Mouse (Mus musculus) neutrophil, adult 65 days (primary cell): Measurements from ENCODE around the gene Dnajc17. TPM values are rescaled to one million over a fixed set of nuclear protein-coding genes. Genes with fewer than 3 reads are reported as not detected.

Experiments used
- total RNA-seq: library from RNA; stranded (reverse); gene quantifications from 2 replicates; pipeline ENCODE4 v1.2.4, GENCODE M21; 2023

Gene Dnajc17
- 10.9 and 14.6 TPM in 2 replicates for total RNA-seq

DNA sequence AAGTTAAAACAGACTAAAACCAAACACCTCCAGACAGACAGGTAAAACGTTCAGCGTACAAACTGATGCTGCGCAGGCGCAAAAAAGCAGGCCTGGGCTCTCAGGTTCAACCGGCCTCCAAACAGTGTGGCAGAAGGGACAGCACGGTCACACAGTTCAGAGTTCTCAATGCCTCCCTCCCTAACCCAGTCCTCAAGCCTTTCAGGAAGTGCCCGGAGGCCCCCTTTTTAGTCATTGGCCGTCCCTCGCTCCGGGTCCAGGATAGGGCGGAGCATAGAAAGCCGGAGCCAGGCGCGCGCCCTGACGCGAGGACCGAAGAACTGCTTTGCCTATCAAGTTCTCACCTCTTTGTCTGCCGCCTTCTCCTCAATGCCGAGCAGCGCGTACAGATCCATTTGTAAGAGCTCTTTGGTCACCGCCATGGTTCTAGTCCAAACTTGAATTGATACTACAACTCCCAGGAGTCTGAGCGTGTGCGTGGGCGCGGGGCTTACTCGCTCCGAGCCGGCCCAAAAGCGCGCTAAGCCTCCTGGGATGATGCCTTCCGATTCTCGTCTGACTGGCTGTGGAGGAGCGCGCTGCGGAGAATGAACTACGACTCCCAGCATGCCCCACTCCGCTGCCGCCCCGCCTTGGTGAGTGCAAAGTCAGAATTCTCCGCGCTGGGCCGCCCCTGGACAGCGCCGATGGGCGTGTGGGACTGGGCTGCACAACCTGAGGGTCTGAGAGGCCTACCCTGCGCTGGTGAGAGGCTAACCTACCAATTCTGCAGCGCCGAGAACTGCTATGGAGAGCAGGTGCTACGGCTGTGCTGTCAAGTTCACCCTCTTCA is at the start of gene Dnajc17, which contains the start of gene Zfyve19:
Gene Dnajc17, minus strand, starts transcription at position 452 of the 832 bp plus-strand sequence.
Gene Zfyve19, plus strand, starts transcription at position 274 of the 832 bp plus-strand sequence.

GRCm38 (mm10) chr2:119237210-119237870 is 28.7 kb upstream of the Dnajc17 start, which contains the start of gene Spint1:
Gene Spint1, plus strand, starts transcription at chr2:119237362.

DNA sequence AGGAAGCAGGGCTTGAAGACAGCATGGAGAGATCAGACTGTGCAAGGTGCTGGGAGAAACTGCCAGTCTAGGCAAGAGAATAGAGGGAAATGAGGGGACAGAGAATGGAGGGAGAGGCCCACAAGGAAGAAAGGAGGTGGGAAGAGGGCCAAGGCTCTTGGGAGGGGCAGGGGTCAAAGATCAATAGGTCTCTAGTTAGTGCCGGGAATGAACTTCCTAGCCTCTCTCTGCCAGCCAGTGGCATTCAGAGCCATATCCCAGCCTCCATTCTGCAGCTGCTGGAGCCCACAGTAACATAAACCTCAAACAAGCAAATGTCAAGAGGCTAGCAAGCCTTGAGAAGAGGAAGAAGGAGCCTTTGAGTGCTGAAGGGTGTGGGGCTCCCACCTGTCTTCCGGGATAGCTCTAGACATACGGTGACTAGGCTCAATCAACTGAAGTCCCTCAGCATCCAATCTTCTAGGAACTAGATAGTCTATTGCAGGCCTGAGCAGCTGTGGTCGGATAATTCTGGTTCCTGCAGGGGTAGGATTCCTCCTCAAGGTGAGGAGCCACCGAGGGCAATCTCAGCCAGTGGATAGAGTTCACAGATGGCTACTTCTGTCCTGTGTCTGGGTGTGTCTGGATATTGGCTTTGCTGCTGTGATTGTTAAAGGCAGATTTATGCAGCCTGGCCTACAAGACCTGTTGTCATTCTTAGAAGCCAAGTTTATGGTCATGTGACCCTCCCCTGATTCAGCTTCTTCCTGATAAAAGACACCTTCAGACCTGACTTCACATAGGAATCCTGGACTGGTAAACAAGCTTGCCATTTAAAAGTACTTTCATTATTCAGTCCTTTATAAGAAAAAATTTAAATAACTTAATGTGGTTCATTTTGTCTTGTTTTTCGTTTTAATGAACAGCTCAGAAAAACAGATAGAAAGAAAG is 21.4 kb upstream of the Dnajc17 start, which contains the start of gene Ppp1r14d:
Gene Ppp1r14d, minus strand, starts transcription at position 132 of the 930 bp plus-strand sequence.

GRCm38 (mm10) chr2:119173991-119174651 is 34.5 kb downstream of the Dnajc17 start, which contains the start of gene Gm14137:
Gene Gm14137, plus strand, starts transcription at chr2:119174509.

GRCm38 (mm10) chr2:119166901-119167865 is 41.4 kb downstream of the Dnajc17 start, which contains the start of gene Gchfr:
Gene Gchfr, plus strand, starts transcription at chr2:119167773.

DNA sequence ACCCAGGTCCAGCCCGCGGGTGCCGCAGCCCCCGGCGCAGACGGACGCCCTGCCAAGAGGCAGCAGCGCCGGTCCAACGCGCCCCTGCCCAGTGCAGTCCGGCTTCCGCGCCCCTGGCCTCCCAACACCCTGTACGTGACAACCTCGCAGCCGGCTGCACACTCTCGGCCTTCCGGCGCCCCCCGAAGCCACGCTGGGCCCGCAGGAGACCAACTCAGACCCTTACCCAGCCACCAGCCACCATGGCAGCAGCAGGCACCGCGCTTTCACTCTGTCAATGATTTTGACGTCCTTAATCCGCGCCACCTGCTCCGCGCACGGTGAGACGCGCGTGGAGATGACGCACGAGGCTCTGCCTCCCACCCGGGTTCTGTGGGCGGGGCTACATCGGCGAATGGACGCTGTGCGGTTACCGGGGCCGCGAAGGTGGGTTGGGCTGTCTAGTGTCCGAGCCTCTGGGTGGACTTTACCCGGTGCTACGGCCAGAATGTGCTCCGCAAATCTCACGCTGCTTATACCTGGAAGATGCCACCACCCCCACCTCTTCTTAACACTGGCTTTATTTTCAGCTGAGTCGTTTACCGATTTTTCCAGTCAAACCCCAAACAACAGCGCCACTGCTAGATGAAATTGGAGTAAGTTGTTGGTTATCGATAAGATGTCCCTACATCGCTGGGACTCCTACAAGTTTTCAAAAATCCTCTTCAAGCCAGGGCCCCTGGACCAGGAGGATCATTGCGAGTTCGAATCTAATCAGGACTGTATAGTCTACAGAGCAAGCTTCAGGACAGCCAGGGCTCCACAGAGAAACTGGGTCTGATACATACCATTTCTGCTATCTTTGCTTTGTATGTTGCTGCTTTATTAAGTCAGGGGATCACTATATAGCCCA is 51.7 kb downstream of the Dnajc17 start, which contains the start of gene Rmdn3:
Gene Rmdn3, minus strand, starts transcription at position 354 of the 892 bp plus-strand sequence.

Other genes starting within 250 kb of the Dnajc17 start
- gene Ccdc32, start 179.4 kb downstream of the Dnajc17 start, total RNA-seq = 6.3 and 6.8 TPM in 2 replicates
- gene Rpusd2, start 174.0 kb downstream of the Dnajc17 start, total RNA-seq = 3.6 and 4.0 TPM in 2 replicates
- 20.4 and 21.8 TPM in 2 replicates for gene Knl1, start 161.7 kb downstream of the Dnajc17 start, total RNA-seq
- gene Rad51, start 96.0 kb downstream of the Dnajc17 start, total RNA-seq = 9.0 and 9.3 TPM in 2 replicates
- 11.5 and 14.7 TPM in 2 replicates for gene Rmdn3, start 51.8 kb downstream of the Dnajc17 start, total RNA-seq
- not detected in 2 replicates for gene Gchfr, start 41.0 kb downstream of the Dnajc17 start, total RNA-seq
- not detected in 2 replicates for gene Gm14137, start 34.3 kb downstream of the Dnajc17 start, total RNA-seq
- 12.7 and 17.5 TPM in 2 replicates for gene Zfyve19, start 178 bp downstream of the Dnajc17 start, total RNA-seq
- gene Ppp1r14d, start 21.1 kb upstream of the Dnajc17 start, total RNA-seq = not detected in 2 replicates
- not detected in 2 replicates for gene Spint1, start 28.6 kb upstream of the Dnajc17 start, total RNA-seq
- 55.2 and 64.4 TPM in 2 replicates for gene Rhov, start 62.5 kb upstream of the Dnajc17 start, total RNA-seq
- 57.7 and 82.3 TPM in 2 replicates for gene Vps18, start 79.9 kb upstream of the Dnajc17 start, total RNA-seq
- gene Dll4, start 117.0 kb upstream of the Dnajc17 start, total RNA-seq = 0.48 and 1.4 TPM in 2 replicates
- gene Chac1, start 142.4 kb upstream of the Dnajc17 start, total RNA-seq = 6.4 and 7.9 TPM in 2 replicates